Mouse (Mus musculus) C2C12 (cell line): ENCODE results near the gene Nrxn1.

ENCODE experiments used
- CTCF ChIP-seq: IDR thresholded peaks from one replicate; pipeline ENCODE4 v1.5.1; 2011; ENCODE audit not compliant: control insufficient read depth, insufficient read depth, insufficient read length
- MAX ChIP-seq: IDR thresholded peaks from one replicate; pipeline ENCODE4 v1.6.1; 2011; ENCODE audit warnings: mild to moderate bottlenecking, control low read depth

DNA sequence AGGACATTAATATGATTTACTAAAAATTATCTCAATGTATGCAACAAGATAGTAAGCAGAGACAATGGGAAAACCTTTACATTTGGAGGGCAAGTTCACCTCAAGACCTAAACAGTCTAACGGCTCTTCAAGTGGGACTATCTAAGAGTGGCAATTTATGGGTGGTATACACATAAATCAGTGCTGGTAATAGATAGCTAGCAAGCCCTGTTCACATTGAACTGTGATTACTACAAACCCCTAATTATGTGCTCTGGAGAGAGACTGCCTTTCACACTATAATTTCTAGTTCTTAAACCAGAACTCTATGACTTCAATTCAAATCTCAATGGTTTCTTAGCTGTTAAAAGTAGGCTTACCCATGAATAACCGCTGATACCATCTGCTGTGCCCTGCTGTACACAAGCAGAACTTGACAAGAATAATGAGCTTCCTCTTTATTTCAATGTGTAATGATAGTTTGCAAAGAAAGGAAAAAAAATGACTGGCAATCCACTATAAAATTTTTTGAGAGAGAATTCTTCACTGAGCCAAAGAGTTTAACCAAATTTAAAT is 453.8 kb downstream of the Nrxn1 start:
- TF ChIP-seq MAX (no peak), CTCF (no peak)
